Mouse (Mus musculus) 3134 (cell line): ENCODE data around the gene Skap1.

Experiments
- DNase-seq: peaks from one replicate; pipeline ENCODE4 v3.0.0-alpha.2; 2011; ENCODE audit warnings: low spot score; ENCODE audit not compliant: insufficient read length; ENCODE audit errors: extremely low read depth

Gene Skap1

DNA sequence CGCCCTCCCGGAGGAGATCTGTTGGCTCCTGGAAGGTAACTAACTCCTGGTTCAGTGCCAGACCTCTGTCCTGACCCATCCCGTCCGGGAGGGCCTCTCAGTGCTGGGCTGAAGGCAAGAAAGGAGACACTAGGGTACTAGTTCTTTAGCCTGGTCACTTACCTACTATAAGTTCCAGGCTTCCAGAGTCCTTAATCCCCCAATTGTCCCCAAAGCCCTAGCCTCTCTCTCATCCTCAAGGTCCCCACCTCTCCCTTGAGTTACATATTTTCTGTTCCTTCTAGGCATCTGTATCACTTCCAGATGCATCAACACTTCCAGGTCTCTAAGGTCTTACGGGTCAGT lies 295 bp downstream of the Skap1 start:
- no peak for DNase-seq

GRCm38 (mm10) chr11:96465426-96466056 lies 1.1 kb downstream of the Skap1 start:
- DNase-seq: no peak

- no peak for DNase-seq
These were observed 2.0 kb downstream of the Skap1 start for GRCm38 (mm10) chr11:96466382-96466781.

GRCm38 (mm10) chr11:96466987-96467386 lies 2.6 kb downstream of the Skap1 start:
- no peak for DNase-seq

DNA sequence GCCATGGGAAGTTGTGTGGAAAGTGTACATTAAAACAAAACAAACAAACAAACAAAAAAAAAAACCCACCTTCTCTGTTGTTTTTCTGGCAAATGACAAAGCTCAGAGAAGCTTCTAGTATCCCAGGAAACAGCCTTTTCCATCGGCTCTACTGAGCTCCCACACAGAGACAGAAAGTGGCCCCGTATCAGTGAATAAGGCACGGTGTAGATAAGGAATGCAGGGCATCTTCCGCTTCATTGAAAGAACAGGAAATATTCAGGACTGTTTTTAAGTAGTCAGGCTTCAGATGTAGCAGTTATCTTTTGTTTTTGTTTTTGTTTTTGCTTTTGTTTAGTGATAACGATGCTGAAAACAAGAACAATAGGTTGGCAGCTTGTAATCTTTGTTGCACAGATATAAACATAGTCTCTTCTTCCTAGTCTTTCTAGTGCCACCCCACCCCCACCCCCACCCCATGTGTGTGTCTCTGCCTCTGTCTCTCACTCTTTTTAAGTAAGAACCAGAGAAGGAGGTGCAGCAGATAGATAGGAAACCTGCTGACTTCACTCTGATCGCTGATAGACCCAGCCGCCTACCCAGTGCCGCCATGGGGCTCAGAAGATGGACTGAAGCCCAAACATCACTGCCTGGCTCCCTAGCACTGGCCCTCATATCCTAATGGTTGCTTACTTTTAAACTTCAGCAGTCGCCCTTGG lies 3.8 kb downstream of the Skap1 start:
- DNase-seq: no peak

DNA sequence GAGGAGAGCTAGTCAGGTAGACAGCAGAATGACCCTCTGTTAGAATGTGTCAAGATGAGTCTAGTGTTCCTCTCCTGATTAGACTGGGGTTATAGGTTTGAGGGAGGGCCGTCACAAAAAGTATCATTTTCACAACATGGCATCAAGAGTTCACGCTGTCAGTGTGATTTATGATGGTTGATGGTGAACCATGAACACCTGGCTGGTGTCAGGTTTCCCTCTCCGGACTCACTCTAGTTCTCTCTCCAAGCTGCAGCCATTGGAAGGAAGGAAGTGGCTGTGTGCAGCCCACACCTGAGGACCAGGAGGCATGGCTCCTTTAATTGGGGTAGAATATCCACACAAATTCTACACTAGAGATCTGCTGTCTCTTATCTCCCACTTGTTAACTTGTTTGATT lies 18.3 kb downstream of the Skap1 start:
- DNase-seq: no peak

DNA sequence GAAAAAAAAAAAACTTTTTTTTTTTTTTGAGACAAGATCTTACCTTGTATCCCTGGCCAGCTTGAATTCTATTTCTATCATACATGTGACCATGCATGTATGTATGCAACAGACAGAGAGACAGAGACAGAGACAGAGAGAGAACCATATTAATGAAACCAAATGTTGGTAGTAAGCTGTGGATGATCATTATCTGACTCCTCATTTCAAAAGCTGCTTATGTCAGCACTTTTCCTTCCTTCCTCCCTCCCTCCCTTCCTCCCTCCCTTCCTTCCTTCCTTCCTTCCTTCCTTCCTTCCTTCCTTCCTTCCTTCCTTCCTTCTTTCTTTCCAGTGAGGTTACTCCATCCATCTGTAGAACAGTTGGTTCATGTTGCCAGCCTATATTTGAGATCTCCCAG lies 18.8 kb downstream of the Skap1 start:
- DNase-seq: no peak

GRCm38 (mm10) chr11:96498481-96498880 lies 34.1 kb downstream of the Skap1 start:
- no peak for DNase-seq

GRCm38 (mm10) chr11:96501042-96501441 lies 36.6 kb downstream of the Skap1 start:
- DNase-seq: no peak

GRCm38 (mm10) chr11:96502948-96503347 lies 38.6 kb downstream of the Skap1 start:
- no peak for DNase-seq

DNA sequence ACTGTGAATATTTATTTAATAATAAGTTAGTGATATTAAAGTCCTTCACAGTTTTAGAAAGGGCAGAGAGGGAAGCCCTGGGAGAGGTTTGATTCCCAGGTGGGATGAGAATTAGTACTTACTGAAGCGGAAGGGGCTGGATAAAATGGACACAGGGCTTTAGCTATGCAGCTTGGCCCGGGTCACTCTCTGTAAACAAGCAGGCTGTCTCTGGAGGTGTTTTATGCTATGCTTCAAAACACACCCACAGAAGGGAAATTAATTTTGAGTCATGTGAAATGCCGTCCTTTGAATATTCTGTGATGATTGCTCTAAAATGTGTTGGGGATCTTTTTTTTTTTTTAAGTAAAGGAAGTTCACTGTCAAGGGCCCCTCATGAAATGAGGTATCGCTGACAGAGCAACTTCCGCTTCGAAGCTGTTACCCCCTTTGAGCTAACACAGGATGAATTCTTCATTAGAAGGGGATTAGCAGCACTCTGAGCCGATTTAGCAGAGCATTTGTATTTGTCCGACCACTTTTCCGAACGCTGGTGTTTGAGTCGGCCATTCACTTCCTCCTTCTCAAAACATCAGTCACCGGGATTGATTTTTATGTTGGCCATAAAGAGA lies 40.2 kb downstream of the Skap1 start:
- no peak for DNase-seq

DNA sequence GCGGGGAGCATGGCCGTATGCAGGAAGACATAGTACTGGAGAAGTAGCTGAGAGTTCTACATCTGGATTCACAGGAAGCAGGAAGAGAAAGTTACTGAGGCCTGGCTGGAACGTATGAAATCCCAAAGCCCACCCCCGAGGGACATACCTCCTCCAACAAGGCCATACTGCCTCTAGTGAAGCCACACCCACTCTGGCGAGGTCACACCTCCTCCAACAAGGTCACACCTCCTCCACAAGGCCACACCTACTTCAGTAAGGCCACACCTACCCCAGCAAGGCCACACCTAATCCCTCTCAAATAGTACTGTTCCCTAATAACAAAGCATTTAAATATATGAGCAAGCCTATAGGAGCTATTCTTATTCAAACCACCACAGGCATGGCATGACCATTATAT lies 41.4 kb downstream of the Skap1 start:
- DNase-seq: peak; percentile 9

DNA sequence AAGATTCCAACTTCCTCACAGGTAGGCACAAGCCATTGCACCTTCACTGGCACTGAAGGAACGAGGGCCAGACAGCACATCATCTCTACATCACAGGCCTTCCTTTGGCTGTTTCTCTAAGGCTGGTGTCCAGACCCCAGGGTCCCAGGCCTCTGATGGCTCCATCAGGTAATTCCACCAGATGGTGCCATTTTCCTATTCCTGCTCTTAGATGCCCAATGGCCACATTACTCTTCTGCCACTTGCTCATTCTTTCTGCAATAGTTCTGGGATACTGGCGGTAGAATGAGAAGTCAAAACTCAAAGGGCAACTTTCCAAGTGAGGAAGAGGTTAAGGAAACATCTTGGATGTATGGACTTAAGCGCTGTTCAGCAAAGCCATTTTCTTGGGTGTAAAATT lies 50.8 kb downstream of the Skap1 start:
- DNase-seq: no peak

- no peak for DNase-seq
These were observed 60.1 kb downstream of the Skap1 start for GRCm38 (mm10) chr11:96524541-96524940.

- no peak for DNase-seq
These were observed 61.8 kb downstream of the Skap1 start for GRCm38 (mm10) chr11:96526137-96526621.

DNA sequence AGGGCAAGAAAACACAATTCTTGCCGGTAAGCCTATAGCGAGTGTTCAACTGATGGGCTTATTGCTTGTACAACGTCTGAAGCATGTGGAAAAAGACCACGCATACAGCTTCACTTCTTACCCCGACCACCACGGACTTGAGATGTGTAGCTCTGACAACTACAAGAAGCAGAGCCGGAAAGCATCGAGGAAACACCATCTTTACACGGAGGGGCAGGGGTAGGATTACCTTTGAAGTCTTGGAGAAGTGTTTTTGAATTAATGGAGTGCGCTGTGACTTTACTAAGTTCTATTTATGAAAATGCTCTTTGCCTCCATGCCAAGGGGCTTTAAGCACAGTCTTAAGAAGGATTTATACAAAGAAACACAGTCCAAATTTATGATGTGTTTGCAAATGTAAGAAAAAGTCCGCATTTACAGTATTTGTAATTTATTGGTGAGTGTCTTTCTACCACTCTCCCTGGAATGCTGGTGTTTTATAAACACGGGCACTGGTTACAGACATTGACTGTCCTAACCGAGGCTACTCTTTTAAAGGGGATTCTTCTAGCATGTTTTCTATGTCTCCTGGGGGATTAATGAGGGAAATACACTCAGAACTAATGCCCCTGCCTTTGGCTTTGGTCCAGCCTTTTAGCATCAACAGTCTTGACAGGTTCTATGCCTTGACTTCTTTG lies 67.5 kb downstream of the Skap1 start:
- DNase-seq: no peak

DNA sequence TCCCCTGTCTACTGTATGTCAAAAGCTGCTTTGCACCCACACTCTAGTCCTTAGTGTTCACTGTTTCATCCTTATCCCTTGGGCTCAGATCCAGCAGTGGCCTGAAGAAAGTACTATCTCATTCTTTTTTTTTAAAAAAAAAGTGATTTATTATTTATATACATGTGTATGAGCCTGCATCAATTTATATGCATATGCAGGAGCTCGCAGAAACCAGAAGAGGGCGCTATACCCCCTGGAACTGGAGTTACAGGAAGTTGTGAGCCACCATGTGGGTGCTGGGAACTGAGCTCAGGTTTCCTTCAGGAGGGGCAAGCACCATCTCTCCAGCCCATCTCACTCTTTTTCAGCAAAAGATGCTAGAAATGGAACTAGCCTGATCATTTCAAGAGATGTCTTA lies 70.1 kb downstream of the Skap1 start:
- no peak for DNase-seq

DNA sequence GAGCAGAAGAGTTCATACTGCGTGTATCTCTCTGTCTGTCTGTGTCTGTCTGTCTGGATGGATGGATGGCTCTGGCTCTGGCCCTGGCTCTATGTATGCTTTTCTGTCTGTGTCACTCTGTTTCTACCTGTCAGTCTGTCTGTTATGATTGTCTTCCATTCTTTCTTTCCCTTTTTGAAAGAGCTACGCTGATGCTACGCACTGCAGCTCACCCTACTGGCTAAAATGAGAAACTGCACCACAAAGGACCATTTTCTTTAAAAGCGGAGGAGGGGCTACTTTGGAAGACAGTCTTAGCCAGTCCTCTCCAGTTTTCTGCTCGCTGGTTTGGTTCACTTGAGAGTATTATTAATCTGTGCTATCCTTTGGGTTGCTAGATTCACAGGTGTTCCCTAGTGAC lies 71.8 kb downstream of the Skap1 start:
- DNase-seq: no peak

GRCm38 (mm10) chr11:96542003-96542402 lies 77.6 kb downstream of the Skap1 start:
- DNase-seq: no peak

- DNase-seq: no peak
These were observed 78.2 kb downstream of the Skap1 start for GRCm38 (mm10) chr11:96542561-96542960.

DNA sequence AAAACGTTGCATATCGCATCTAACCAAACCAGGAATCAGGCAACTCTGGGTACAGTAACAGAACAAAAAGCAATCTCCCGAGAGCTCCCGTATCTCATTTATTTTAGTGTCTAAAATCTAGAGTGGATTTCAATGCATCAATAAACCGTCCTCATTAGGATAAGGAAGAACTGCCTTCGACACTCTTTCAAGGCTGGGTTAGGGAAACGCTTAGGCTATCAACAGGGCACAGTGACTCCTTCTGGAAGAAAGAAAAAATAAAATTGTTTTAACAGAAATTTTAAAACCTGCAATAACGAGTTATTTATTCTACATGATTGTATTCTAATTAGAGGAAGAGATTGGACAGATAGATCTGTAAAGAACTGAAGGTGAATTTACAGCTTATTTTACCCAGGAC lies 82.0 kb downstream of the Skap1 start:
- DNase-seq: no peak
